Mouse (Mus musculus) ES-Bruce4 (cell line): ENCODE results near the gene Slit3. TPM values are rescaled to one million over a fixed set of nuclear protein-coding genes. Genes with fewer than 3 reads are reported as not detected.

Source experiments
- H3K27ac ChIP-seq: 2 replicates; pipeline ENCODE4 v1.5.1; 2012; ENCODE audit warnings: low read length, inconsistent platforms; ENCODE audit not compliant: insufficient read depth
- H3K27me3 ChIP-seq: 2 replicates; pipeline ENCODE4 v1.6.1; 2012; ENCODE audit warnings: mild to moderate bottlenecking, low read length, inconsistent platforms; ENCODE audit not compliant: control insufficient read depth, poor library complexity, insufficient read depth, severe bottlenecking
- H3K36me3 ChIP-seq: 2 replicates; pipeline ENCODE4 v1.6.1; 2012; ENCODE audit warnings: inconsistent platforms, mild to moderate bottlenecking, low read length, moderate library complexity; ENCODE audit not compliant: control insufficient read depth, poor library complexity, insufficient read depth, severe bottlenecking
- H3K4me1 ChIP-seq: one replicate; pipeline ENCODE4 v1.8.1; 2011; ENCODE audit warnings: low read length; ENCODE audit not compliant: control insufficient read depth, insufficient read depth
- H3K4me3 ChIP-seq: 2 replicates; pipeline ENCODE4 v1.5.1; 2011; ENCODE audit warnings: low read depth, mild to moderate bottlenecking, low read length
- H3K9ac ChIP-seq: 2 replicates; pipeline ENCODE4 v1.6.1; 2012; ENCODE audit warnings: low read depth, mild to moderate bottlenecking, inconsistent platforms; ENCODE audit not compliant: poor library complexity, severe bottlenecking
- H3K9me3 ChIP-seq: replicated peaks from 2 replicates; pipeline ENCODE4 v1.6.1; 2012; ENCODE audit warnings: mild to moderate bottlenecking, low read length, inconsistent platforms; ENCODE audit not compliant: control insufficient read depth, poor library complexity, insufficient read depth, severe bottlenecking
- CTCF ChIP-seq: IDR thresholded peaks from one replicate; pipeline ENCODE4 v1.8.1; 2011; ENCODE audit warnings: low read depth, low read length
- EP300 ChIP-seq: IDR thresholded peaks from 2 replicates; pipeline ENCODE4 v1.6.1; 2011; ENCODE audit warnings: low read depth, low read length; ENCODE audit not compliant: insufficient read depth
- POLR2A ChIP-seq: IDR thresholded peaks from one replicate; pipeline ENCODE4 v1.8.1; 2011; ENCODE audit warnings: low read length; ENCODE audit not compliant: insufficient read depth
- polyA plus RNA-seq: library from polyadenylated mRNA; stranded (reverse); fragments of >200 nt; gene quantifications from 2 replicates; pipeline ENCODE4 v1.2.4, GENCODE M21; 2011; ENCODE audit warnings: low read depth; ENCODE audit not compliant: missing spikeins, insufficient read depth, insufficient read length

Gene Slit3
- polyA plus RNA-seq, 1 experiment: 2.8 TPM

- no peaks in the 10 kb centered on the region for H3K36me3 ChIP-seq
- H3K27ac ChIP-seq: no peak overlapping the region
- H3K4me3 ChIP-seq: no peak overlapping the region
- no peak overlapping the region for H3K9ac ChIP-seq
- no peaks in the 10 kb centered on the region for H3K4me1 ChIP-seq
- no peaks in the 10 kb centered on the region for H3K9me3 ChIP-seq
- TF ChIP-seq EP300: no peak
- H3K27me3 ChIP-seq: no peaks in the 10 kb centered on the region
Measured at GRCm38 (mm10) chr11:35085351-35085750, 35.7 kb upstream of the Slit3 start.

GRCm38 (mm10) chr11:35086029-35086428, 35.0 kb upstream of the Slit3 start:
- Histone ChIP-seq H3K4me3 (no peak overlapping the region), H3K36me3 (no peaks in the 10 kb centered on the region), H3K4me1 (no peaks in the 10 kb centered on the region), H3K27me3 (no peaks in the 10 kb centered on the region), H3K27ac (no peak overlapping the region), H3K9ac (no peak overlapping the region), H3K9me3 (no peaks in the 10 kb centered on the region)
- TF ChIP-seq POLR2A: no peak
- TF ChIP-seq CTCF: no peak
- TF ChIP-seq EP300: no peak

GRCm38 (mm10) chr11:35087454-35087853, 33.6 kb upstream of the Slit3 start:
- H3K4me3 ChIP-seq: no peak overlapping the region

GRCm38 (mm10) chr11:35088136-35088535, 32.9 kb upstream of the Slit3 start:
- H3K9me3 ChIP-seq: no peaks in the 10 kb centered on the region
- no peak for TF ChIP-seq EP300
- no peaks in the 10 kb centered on the region for H3K4me1 ChIP-seq
- H3K27me3 ChIP-seq: no peaks in the 10 kb centered on the region
- no peak overlapping the region for H3K27ac ChIP-seq
- H3K9ac ChIP-seq: no peak overlapping the region
- H3K4me3 ChIP-seq: no peak overlapping the region
- H3K36me3 ChIP-seq: no peaks in the 10 kb centered on the region

More at GRCm38 (mm10) chr11:35087454-35087853, 33.6 kb upstream of the Slit3 start:
- no peak for TF ChIP-seq EP300
- no peak for TF ChIP-seq POLR2A
- no peak for TF ChIP-seq CTCF
- H3K27me3 ChIP-seq: no peaks in the 10 kb centered on the region
- no peak overlapping the region for H3K9ac ChIP-seq
- H3K4me1 ChIP-seq: no peaks in the 10 kb centered on the region
- H3K9me3 ChIP-seq: no peaks in the 10 kb centered on the region
- H3K27ac ChIP-seq: no peak overlapping the region
- no peaks in the 10 kb centered on the region for H3K36me3 ChIP-seq

- no peaks in the 10 kb centered on the region for H3K36me3 ChIP-seq
- no peaks in the 10 kb centered on the region for H3K9me3 ChIP-seq
- TF ChIP-seq POLR2A: no peak
- TF ChIP-seq CTCF: no peak
- no peak for TF ChIP-seq EP300
- no peaks in the 10 kb centered on the region for H3K27me3 ChIP-seq
- no peak overlapping the region for H3K9ac ChIP-seq
- no peak overlapping the region for H3K27ac ChIP-seq
- H3K4me1 ChIP-seq: no peaks in the 10 kb centered on the region
- no peak overlapping the region for H3K4me3 ChIP-seq
Measured at GRCm38 (mm10) chr11:35090629-35091335, 30.2 kb upstream of the Slit3 start.

GRCm38 (mm10) chr11:35096538-35096937, 24.5 kb upstream of the Slit3 start:
- no peak for TF ChIP-seq CTCF
- TF ChIP-seq POLR2A: no peak
- TF ChIP-seq EP300: no peak

More at GRCm38 (mm10) chr11:35096538-35096937, 24.5 kb upstream of the Slit3 start:
- no peak overlapping the region for H3K4me3 ChIP-seq
- no peaks in the 10 kb centered on the region for H3K27me3 ChIP-seq
- H3K36me3 ChIP-seq: no peaks in the 10 kb centered on the region
- H3K4me1 ChIP-seq: no peaks in the 10 kb centered on the region
- no peak overlapping the region for H3K9ac ChIP-seq
- no peaks in the 10 kb centered on the region for H3K9me3 ChIP-seq
- H3K27ac ChIP-seq: no peak overlapping the region
